Mouse (Mus musculus) intestine, postnatal 0 days (tissue): ENCODE data around the gene Nup93. TPM values are rescaled to one million over a fixed set of nuclear protein-coding genes. Genes with fewer than 3 reads are reported as not detected.
"Not testable (repeated sequence)": the region's sequence is repeated elsewhere in the genome, so short reads cannot be mapped to it uniquely, and the experiment has no call there.

Experiments used
- ATAC-seq: fragments of 200-750 bp; cut with Nextera tagmentation; 2 replicates; pipeline ENCODE4 v1.8.0; 2017; ENCODE audit warnings: mild to moderate bottlenecking, moderate TSS enrichment, moderate library complexity
- H3K27ac ChIP-seq: fragments of 300-500 bp; sonication (generic); 2 replicates; pipeline ENCODE4 v1.5.1; 2014; ENCODE audit warnings: mild to moderate bottlenecking, low read depth, low read length, moderate library complexity
- H3K27me3 ChIP-seq: fragments of 300-500 bp; sonication (generic); replicated peaks from 2 replicates; pipeline ENCODE4 v1.6.1; 2014; ENCODE audit warnings: low read length, mixed read lengths; ENCODE audit not compliant: control insufficient read depth, insufficient read depth
- H3K36me3 ChIP-seq: fragments of 300-500 bp; sonication (generic); 2 replicates; pipeline ENCODE4 v1.6.1; 2014; ENCODE audit warnings: mild to moderate bottlenecking, moderate library complexity; ENCODE audit not compliant: control insufficient read depth, insufficient read depth
- H3K4me1 ChIP-seq: fragments of 300-500 bp; sonication (generic); replicated peaks from 2 replicates; pipeline ENCODE4 v1.6.1; 2014; ENCODE audit warnings: antibody characterized with exemption, low read length, mixed read lengths; ENCODE audit not compliant: control insufficient read depth, insufficient read depth
- H3K4me2 ChIP-seq: fragments of 300-500 bp; sonication (generic); replicated peaks from 2 replicates; pipeline ENCODE4 v1.6.1; 2014; ENCODE audit warnings: low read depth, mild to moderate bottlenecking, moderate library complexity
- H3K4me3 ChIP-seq: fragments of 300-500 bp; sonication (generic); 2 replicates; pipeline ENCODE4 v1.5.1; 2014; ENCODE audit warnings: low read depth, low read length
- H3K9ac ChIP-seq: fragments of 300-500 bp; sonication (generic); 2 replicates; pipeline ENCODE4 v1.6.1; 2014; ENCODE audit warnings: mild to moderate bottlenecking, low read depth, low read length
- H3K9me3 ChIP-seq: fragments of 300-500 bp; sonication (generic); 2 replicates; pipeline ENCODE4 v1.6.1; 2016; ENCODE audit warnings: mixed run types; ENCODE audit not compliant: control insufficient read depth
- CTCF ChIP-seq: sonication (generic); IDR thresholded peaks from 2 replicates; pipeline ENCODE4 v1.5.1; 2016; ENCODE audit warnings: low read depth, mild to moderate bottlenecking, control low read depth, antibody characterized with exemption, moderate library complexity
- WGBS: fragments of 180-500 bp; shearing (Covaris S2); extraction: QIAGEN DNeasy Blood & Tissue Kit; methylation state at CpG from one replicate; pipeline ENCODE4 v1.1.7; 2014; 5-methylcytosine and 5-hydroxymethylcytosine counted together
- polyA plus RNA-seq: library from polyadenylated mRNA; unstranded; fragments of >200 nt; fragmentation: Nextera tagmentation; extraction: Ambion mirVana; gene quantifications from 2 replicates; pipeline ENCODE4 v1.2.1, GENCODE M21; 2015

Nup93 gene
- 21.2 and 21.9 TPM in 2 replicates for polyA plus RNA-seq

DNA sequence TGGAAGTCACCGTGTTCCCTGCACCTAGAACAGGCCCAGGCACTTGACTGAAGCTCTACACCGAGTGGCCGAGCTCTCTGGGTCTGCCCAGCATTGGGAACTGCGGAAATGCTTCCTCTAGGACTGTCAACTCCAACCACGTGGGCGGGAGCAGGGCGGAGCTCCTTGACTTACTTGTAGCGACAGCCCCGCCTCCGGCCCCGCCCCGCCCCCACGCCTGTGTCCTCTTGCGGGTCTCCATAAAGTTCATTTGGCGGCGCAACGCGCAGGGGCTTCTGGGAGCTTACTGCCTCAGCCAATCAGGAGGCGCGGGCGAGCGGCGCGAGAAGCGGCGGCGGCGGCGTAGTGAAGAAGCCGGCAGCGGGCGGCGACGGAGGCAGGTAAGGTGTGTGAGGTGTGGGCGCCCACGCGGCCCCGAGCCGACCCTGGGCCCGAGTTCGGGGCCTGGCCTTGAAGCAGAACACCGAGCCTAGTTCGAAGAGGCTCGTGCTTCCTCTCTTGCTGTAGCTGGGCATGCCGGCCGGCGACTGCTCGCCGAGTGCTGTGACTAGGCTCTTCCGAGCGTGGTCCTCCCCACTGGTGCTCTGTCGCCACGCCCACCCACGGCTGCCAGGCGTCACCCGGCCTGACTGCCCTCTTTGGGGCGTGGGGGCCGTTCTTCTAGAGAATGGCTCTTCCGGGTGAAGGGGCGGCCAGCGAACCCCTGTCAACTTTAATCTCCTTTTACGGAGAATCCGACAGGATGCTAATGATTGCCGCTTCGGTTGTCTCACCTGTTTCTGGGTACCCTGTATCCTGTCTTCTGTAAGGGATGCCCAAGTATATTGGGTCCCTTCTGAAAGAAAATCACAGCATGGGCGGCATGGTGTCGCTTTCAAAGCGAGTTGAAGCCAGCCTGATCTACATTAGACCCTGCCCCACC lies at the start of gene Nup93:
Gene Nup93, plus strand, starts transcription at position 313 of the 922 bp plus-strand sequence.
- H3K4me2 ChIP-seq: peak within 1 kb of the TSS; percentile 93
- peak within 1 kb of the TSS; percentile 60; the same call in 1 of the 2 replicates for H3K27ac ChIP-seq
- no peak for TF ChIP-seq CTCF
- H3K36me3 ChIP-seq: no peaks in the 10 kb centered on the region
- peak within 1 kb of the TSS; percentile 72 for H3K9ac ChIP-seq
- WGBS: under 1% methylated on average over 64 of the region's 68 CpGs
- peak; percentile 97 for ATAC-seq
- H3K9me3 ChIP-seq: no peaks in the 10 kb centered on the region
- 0 out of 2 replicates have a peak, but pooled peaks cover 4% of the 10 kb centered on the region for H3K4me1 ChIP-seq
- H3K4me3 ChIP-seq: peak within 1 kb of the TSS; percentile 68
- no peaks in the 10 kb centered on the region for H3K27me3 ChIP-seq

GRCm38 (mm10) chr8:94165772-94166171 lies 48.6 kb upstream of the Nup93 start:
- not testable (repeated sequence) for H3K36me3 ChIP-seq, H3K27ac ChIP-seq, ATAC-seq, H3K4me3 ChIP-seq, H3K27me3 ChIP-seq, H3K9ac ChIP-seq, H3K4me2 ChIP-seq, H3K9me3 ChIP-seq, H3K4me1 ChIP-seq
- WGBS: 64% methylated on average over 8 of the region's 8 CpGs

DNA sequence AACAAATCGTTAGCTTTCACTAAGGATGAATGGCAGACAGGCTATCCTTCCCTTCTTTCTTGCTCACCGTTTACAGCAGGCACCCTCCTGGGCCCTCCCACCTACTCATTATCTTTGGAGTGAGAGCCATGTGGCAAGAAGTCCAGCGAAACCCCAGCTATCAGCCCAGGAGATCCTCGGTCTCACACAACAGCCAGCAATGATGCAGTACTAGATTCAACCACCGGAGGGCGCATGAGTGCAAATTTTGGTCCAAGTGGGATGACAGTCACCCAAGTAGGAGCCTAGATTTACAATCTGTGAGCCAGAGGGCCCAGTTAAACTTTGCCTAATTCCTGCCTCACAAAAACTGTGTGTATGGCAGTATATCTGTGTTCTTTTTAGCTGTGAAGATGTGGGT lies 47.1 kb upstream of the Nup93 start:
- H3K9ac ChIP-seq: no peak overlapping the region
- peak overlapping the region; percentile 39; the same call in 1 of the 2 replicates for H3K4me2 ChIP-seq
- 0 out of 2 replicates have a peak, but pooled peaks have one; percentile 15 for ATAC-seq
- no peak overlapping the region for H3K27ac ChIP-seq
- H3K36me3 ChIP-seq: no peaks in the 10 kb centered on the region
- 6% methylated on average over 6 of the region's 6 CpGs for WGBS
- no peak overlapping the region for H3K4me3 ChIP-seq
- H3K27me3 ChIP-seq: no peaks in the 10 kb centered on the region
- no peaks in the 10 kb centered on the region for H3K4me1 ChIP-seq
- TF ChIP-seq CTCF: peak; percentile 93
- H3K9me3 ChIP-seq: no peaks in the 10 kb centered on the region

- Histone ChIP-seq H3K36me3 (no peaks in the 10 kb centered on the region), H3K9ac (no peak overlapping the region), H3K4me2 (no peak overlapping the region), H3K4me3 (no peak overlapping the region), H3K27me3 (peaks cover 2% of the 10 kb centered on the region; the same call in 1 of the 2 replicates), H3K27ac (no peak overlapping the region), H3K9me3 (no peaks in the 10 kb centered on the region), H3K4me1 (no peaks in the 10 kb centered on the region)
- no peak for ATAC-seq
- TF ChIP-seq CTCF: no peak
- 74% methylated on average over 5 of the region's 5 CpGs for WGBS
Measured at GRCm38 (mm10) chr8:94169547-94169946, 44.8 kb upstream of the Nup93 start.

DNA sequence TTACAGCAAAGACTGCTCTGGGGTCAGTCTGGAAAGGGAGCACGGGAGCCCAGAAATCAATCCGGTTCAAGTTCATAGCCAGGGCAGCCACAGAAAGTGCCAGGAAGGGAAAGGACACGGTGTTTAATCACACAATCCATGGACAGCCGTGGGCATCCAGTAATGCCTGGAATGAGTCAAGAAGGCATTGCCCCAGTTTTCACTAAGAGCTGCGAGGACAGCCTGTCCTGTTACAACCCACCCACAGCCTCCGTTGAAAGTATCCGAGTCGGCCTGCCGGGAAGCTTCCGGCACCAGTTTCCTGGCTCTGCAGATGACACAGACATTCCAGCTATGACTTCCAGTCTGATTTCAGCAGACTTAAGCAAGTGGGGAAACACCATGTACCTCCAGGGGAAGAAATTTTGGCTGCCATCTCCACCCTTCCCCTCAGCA lies 43.0 kb upstream of the Nup93 start:
- Histone ChIP-seq H3K36me3 (no peaks in the 10 kb centered on the region), H3K9me3 (no peaks in the 10 kb centered on the region), H3K27ac (no peak overlapping the region), H3K4me2 (peak overlapping the region; percentile 76), H3K27me3 (peaks cover 2% of the 10 kb centered on the region; the same call in 1 of the 2 replicates), H3K4me1 (no peaks in the 10 kb centered on the region), H3K9ac (no peak overlapping the region), H3K4me3 (peak overlapping the region; percentile 51; the same call in 1 of the 2 replicates)
- ATAC-seq: no peak
- no peak for TF ChIP-seq CTCF
- 66% methylated on average over 10 of the region's 10 CpGs for WGBS

DNA sequence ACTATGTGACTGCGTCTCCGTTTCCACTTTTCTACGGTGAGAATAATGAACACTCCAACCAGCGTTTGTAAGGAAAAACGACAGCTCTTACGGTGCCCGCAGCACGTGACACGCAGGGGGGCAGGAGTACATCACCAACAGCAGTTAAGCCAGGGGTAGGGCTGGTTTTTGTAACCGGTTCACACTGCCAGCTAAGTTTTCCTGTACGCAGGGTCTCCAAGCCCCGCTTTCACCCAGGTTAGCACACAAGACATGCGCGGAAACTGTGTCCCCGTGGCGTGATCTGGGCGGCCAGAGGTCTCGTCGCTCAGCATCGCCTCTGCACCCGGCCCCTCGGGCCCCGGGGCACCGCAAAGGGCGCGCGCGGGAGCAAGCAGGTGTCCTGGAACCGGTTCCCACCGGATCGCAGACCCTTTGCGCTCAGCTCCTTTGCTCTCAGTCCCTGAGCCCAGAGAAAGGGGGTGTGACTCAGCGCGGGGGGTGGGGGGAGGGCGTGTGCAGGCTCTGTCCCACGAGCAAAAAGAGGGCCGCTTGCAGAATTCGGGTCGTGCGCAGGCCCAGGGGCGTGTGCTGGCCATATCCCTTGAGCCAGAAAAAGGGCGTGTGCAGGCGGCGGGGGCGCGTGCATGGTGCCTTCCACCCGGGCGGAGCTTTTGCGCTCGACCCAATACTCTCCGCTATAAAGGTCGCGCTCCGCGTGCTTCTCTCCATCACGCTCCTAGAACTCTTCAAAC lies 42.1 kb upstream of the Nup93 start, which contains the start of gene Mt2:
Gene Mt2, plus strand, starts transcription at position 590 of the 734 bp plus-strand sequence.
- WGBS: under 1% methylated on average over 55 of the region's 56 CpGs
- H3K4me1 ChIP-seq: no peaks in the 10 kb centered on the region
- ATAC-seq: peak; percentile 90
- H3K36me3 ChIP-seq: no peaks in the 10 kb centered on the region
- H3K27me3 ChIP-seq: peaks cover 2% of the 10 kb centered on the region; the same call in 1 of the 2 replicates
- H3K9ac ChIP-seq: peak within 1 kb of the TSS; percentile 55
- peak within 1 kb of the TSS; percentile 76 for H3K4me2 ChIP-seq
- H3K27ac ChIP-seq: peak within 1 kb of the TSS; percentile 78
- TF ChIP-seq CTCF: no peak
- H3K4me3 ChIP-seq: peak within 1 kb of the TSS; percentile 51
- no peaks in the 10 kb centered on the region for H3K9me3 ChIP-seq
